Mouse (Mus musculus): ENCODE data around the gene Tbl1x.

- TF ChIP-seq CTCF (IDR thresholded peaks at IDR 0.05; ENCODE audit: borderline replicate concordance, control insufficient read depth, extremely low read depth, insufficient read depth, low read length, poor library complexity) (no peak), POLR2A (IDR thresholded peaks at IDR 0.05; ENCODE audit: control insufficient read depth, extremely low read depth, insufficient read depth, low read length, poor library complexity) (no peak)
These were observed 38.0 kb upstream of the Tbl1x start for GRCm38 (mm10) chrX:77472858-77473257.

Data from thymus, adult 2 months (tissue).